Mouse (Mus musculus) MEL (cell line): ENCODE results near the gene Rgs5.

Experiments
- ETS1 ChIP-seq: IDR thresholded peaks from 2 replicates; pipeline ENCODE4 v1.6.1; 2012; ENCODE audit warnings: low read depth, mild to moderate bottlenecking, inconsistent platforms, low read length, improper control_type of control experiment, moderate library complexity
- POLR2A ChIP-seq, 2 experiments: IDR thresholded peaks; 2 replicates each; pipeline ENCODE4 v1.6.1; 2011 to 2012; ENCODE audit warnings: low read length in 2 of 2, mild to moderate bottlenecking in 2 of 2, control low read depth in 1 of 2, improper control_type of control experiment in 1 of 2, low read depth in 1 of 2, moderate library complexity in 1 of 2; ENCODE audit not compliant: control insufficient read depth in 1 of 2, insufficient read depth in 1 of 2, poor library complexity in 1 of 2
- SIN3A ChIP-seq: IDR thresholded peaks from 2 replicates; pipeline ENCODE4 v1.6.1; 2012; ENCODE audit warnings: low read length, improper control_type of control experiment, inconsistent platforms
- ZC3H11A ChIP-seq: IDR thresholded peaks from 2 replicates; pipeline ENCODE4 v1.6.1; 2012; ENCODE audit warnings: low read depth, mild to moderate bottlenecking, inconsistent platforms, low read length, improper control_type of control experiment
- ZNF384 ChIP-seq: IDR thresholded peaks from 2 replicates; pipeline ENCODE4 v1.6.1; 2012; ENCODE audit warnings: low read depth, mild to moderate bottlenecking, inconsistent platforms, low read length, improper control_type of control experiment

DNA sequence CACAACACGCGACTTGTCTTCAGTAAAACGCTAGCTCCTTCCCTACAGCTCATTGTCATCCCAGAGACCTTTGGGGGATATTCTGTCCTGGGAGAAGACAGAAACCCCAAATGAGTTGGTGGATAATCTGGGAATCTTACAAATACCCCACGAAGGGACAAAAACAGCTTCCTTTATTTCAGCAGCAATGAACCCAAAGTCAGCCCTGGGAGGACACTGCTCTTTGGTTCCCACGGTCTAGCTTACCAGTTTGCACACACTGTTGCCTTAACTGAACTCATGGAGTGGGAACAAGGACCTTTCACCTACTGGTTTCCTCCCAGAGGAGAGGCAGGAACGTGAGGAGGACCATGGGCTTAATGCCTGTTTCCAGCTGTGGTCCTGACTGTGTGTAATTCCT is 81.9 kb downstream of the Rgs5 start:
- no peak for TF ChIP-seq ZNF384
- no peak for TF ChIP-seq ZC3H11A
- no peak for TF ChIP-seq ETS1
- TF ChIP-seq POLR2A (IDR thresholded peaks at IDR 0.05; ENCODE audit: control insufficient read depth in 1 of 2, insufficient read depth in 1 of 2, low read depth in 1 of 2, low read length in 2 of 2, poor library complexity in 1 of 2) = no peak
- no peak for TF ChIP-seq SIN3A
